Mouse (Mus musculus) B cell, adult 2 months (primary cell): ENCODE data around the gene Adgrg1.
A peak's percentile ranks its signal among the peaks of the same experiment; 100 is the strongest.

Source experiments
- DNase-seq, 2 experiments: peaks; one replicate each; pipeline ENCODE4 v3.0.0; 2022

Adgrg1 gene

GRCm38 (mm10) chr8:94974467-94975165, at the start of gene Adgrg1:
Gene Adgrg1 (plus strand): TSS chr8:94974751.
- no peak for DNase-seq

GRCm38 (mm10) chr8:94928227-94928626, 46.3 kb upstream of the Adgrg1 start:
- DNase-seq = no peak

GRCm38 (mm10) chr8:94933918-94934317, 40.6 kb upstream of the Adgrg1 start:
- DNase-seq = no peak

- no peak for DNase-seq
These were observed 39.4 kb upstream of the Adgrg1 start for GRCm38 (mm10) chr8:94935172-94935571.

- peak; percentile 86 to 87 for DNase-seq
These were observed 32.0 kb upstream of the Adgrg1 start for GRCm38 (mm10) chr8:94942566-94942965.

- no peak for DNase-seq
These were observed 29.4 kb upstream of the Adgrg1 start for GRCm38 (mm10) chr8:94945185-94945584.

- no peak for DNase-seq
These were observed 26.1 kb upstream of the Adgrg1 start for GRCm38 (mm10) chr8:94948421-94948820.

- no peak for DNase-seq
These were observed 25.5 kb upstream of the Adgrg1 start for GRCm38 (mm10) chr8:94949010-94949409.

GRCm38 (mm10) chr8:94950046-94950445, 24.5 kb upstream of the Adgrg1 start:
- peak; percentile 77 to 79 for DNase-seq

- no peak for DNase-seq
These were observed 24.1 kb upstream of the Adgrg1 start for GRCm38 (mm10) chr8:94950458-94950857.

GRCm38 (mm10) chr8:94952086-94952485, 22.5 kb upstream of the Adgrg1 start:
- no peak for DNase-seq

- no peak for DNase-seq
These were observed 20.8 kb upstream of the Adgrg1 start for GRCm38 (mm10) chr8:94953624-94954367.

GRCm38 (mm10) chr8:94954368-94954737, 20.2 kb upstream of the Adgrg1 start:
- no peak for DNase-seq

- peak; percentile 75 to 79 for DNase-seq
These were observed 19.4 kb upstream of the Adgrg1 start for GRCm38 (mm10) chr8:94954921-94955758.

- DNase-seq = peak in 1 of 2 experiments; percentile 23
These were observed 18.4 kb upstream of the Adgrg1 start for GRCm38 (mm10) chr8:94956078-94956574.

GRCm38 (mm10) chr8:94962201-94962600, 12.3 kb upstream of the Adgrg1 start:
- DNase-seq = no peak

GRCm38 (mm10) chr8:94964828-94965227, 9.7 kb upstream of the Adgrg1 start:
- DNase-seq = no peak

- peak; percentile 77 for DNase-seq
These were observed 8.0 kb upstream of the Adgrg1 start for GRCm38 (mm10) chr8:94966578-94966977.

- no peak for DNase-seq
These were observed 7.5 kb upstream of the Adgrg1 start for GRCm38 (mm10) chr8:94967071-94967470.

- no peak for DNase-seq
These were observed 7.0 kb upstream of the Adgrg1 start for GRCm38 (mm10) chr8:94967554-94967953.

GRCm38 (mm10) chr8:94973270-94973669, 1.3 kb upstream of the Adgrg1 start:
- DNase-seq = no peak

GRCm38 (mm10) chr8:94973786-94974185, 765 bp upstream of the Adgrg1 start:
- no peak for DNase-seq
